Mouse (Mus musculus) spleen, postnatal 14 days (tissue): ENCODE results near the gene Prkca.

Source experiments
- DNase-seq, 2 experiments: peaks; one replicate each; pipeline ENCODE4 v3.0.0; 2021 to 2022; ENCODE audit warnings: low spot score in 2 of 2

The Prkca gene

GRCm38 (mm10) chr11:108260775-108261517 is 82.8 kb downstream of the Prkca start:
- no peak for DNase-seq

- no peak for DNase-seq
Measured at GRCm38 (mm10) chr11:108259391-108259790, 84.3 kb downstream of the Prkca start.

- DNase-seq = no peak
Measured at GRCm38 (mm10) chr11:108258811-108259266, 84.9 kb downstream of the Prkca start.

GRCm38 (mm10) chr11:108257921-108258320 is 85.8 kb downstream of the Prkca start:
- DNase-seq = no peak

- no peak for DNase-seq
Measured at GRCm38 (mm10) chr11:108254681-108255080, 89.0 kb downstream of the Prkca start.

GRCm38 (mm10) chr11:108251924-108252775 is 91.6 kb downstream of the Prkca start:
- no peak for DNase-seq

GRCm38 (mm10) chr11:108250829-108251637 is 92.7 kb downstream of the Prkca start:
- DNase-seq = no peak

GRCm38 (mm10) chr11:108250146-108250635 is 93.5 kb downstream of the Prkca start:
- no peak for DNase-seq

- no peak for DNase-seq
Measured at GRCm38 (mm10) chr11:108249487-108249886, 94.2 kb downstream of the Prkca start.

GRCm38 (mm10) chr11:108249047-108249403 is 94.7 kb downstream of the Prkca start:
- DNase-seq = no peak

- no peak for DNase-seq
Measured at GRCm38 (mm10) chr11:108248218-108249046, 95.3 kb downstream of the Prkca start.

GRCm38 (mm10) chr11:108247121-108247863 is 96.4 kb downstream of the Prkca start:
- no peak for DNase-seq

GRCm38 (mm10) chr11:108246267-108246702 is 97.4 kb downstream of the Prkca start:
- no peak for DNase-seq

GRCm38 (mm10) chr11:108244241-108244640 is 99.5 kb downstream of the Prkca start:
- no peak for DNase-seq

GRCm38 (mm10) chr11:108243633-108244032 is 100.1 kb downstream of the Prkca start:
- DNase-seq = no peak

- DNase-seq = no peak
Measured at GRCm38 (mm10) chr11:108240924-108241498, 102.7 kb downstream of the Prkca start.

- DNase-seq = no peak
Measured at GRCm38 (mm10) chr11:108239173-108239572, 104.6 kb downstream of the Prkca start.

GRCm38 (mm10) chr11:108236754-108237428 is 106.8 kb downstream of the Prkca start:
- DNase-seq = no peak

GRCm38 (mm10) chr11:108236195-108236594 is 107.5 kb downstream of the Prkca start:
- DNase-seq = no peak
